In the genomic region with DNA sequence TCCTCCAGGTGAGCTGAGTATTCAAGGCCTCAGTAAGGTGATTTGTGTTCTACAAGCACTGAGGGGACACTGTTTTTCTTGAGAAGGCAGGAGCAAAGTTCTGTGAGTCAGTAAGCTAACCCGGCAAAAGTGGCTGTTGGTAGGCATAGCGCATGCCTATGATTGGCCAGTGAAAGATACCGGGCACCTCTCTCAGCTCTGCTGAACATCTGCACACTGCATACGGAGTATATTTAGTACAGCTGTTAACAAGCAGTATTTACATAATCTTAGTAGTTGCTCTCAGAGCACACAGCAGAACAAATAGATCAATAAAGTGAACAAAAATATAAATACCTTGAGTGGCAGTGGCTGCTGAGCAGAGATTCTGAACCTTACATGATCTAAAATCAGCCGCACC, we compare ENCODE assay signal across 42 mouse cellular contexts. TPM values are rescaled to one million over a fixed set of nuclear protein-coding genes. Genes with fewer than 3 reads are reported as not detected.
"Had no signal": no experiment of that assay in that cellular context is flagged by ENCODE, and none has a peak within 500 bp of the region (broad histone marks: within the 10 kb centered on the region; RNA-seq: fewer than 3 reads in every experiment).

No protein-coding gene starts in this region.

- ATAC-seq: inflammation-experienced regulatory T-cells, adult 6 months; intestine, embryonic 15.5 days; intestine, postnatal 0 days; liver, embryonic 12.5 days had no signal

- DNase-seq: gastrocnemius, adult 2 months; gastrocnemius, postnatal 10 days; gastrocnemius, postnatal 25 days; heart, adult 18-20 months; heart, postnatal 10 days; heart, postnatal 4 days; kidney, adult 18-20 months; kidney, adult 8-10 months; kidney, postnatal 10 days; kidney, postnatal 25 days; kidney, postnatal 4 days; layer of hippocampus, adult 9-11 months; layer of hippocampus, postnatal 36 days; left cerebral cortex, postnatal 4 days had no signal

- H3K9me3 ChIP-seq: heart, embryonic 10.5 days; heart, embryonic 12.5 days; hindbrain, embryonic 13.5 days; hindbrain, embryonic 15.5 days; intestine, embryonic 15.5 days; limb, embryonic 13.5 days; limb, embryonic 15.5 days; liver, embryonic 12.5 days had no signal

- H3K4me3 ChIP-seq: gastrocnemius, adult 2 months; heart, embryonic 10.5 days; heart, embryonic 12.5 days; hindbrain, embryonic 13.5 days; hindbrain, embryonic 15.5 days; intestine, embryonic 15.5 days; layer of hippocampus, adult 2 months; limb, embryonic 13.5 days; limb, embryonic 15.5 days; liver, embryonic 12.5 days had no signal

- H3K4me1 ChIP-seq: heart, embryonic 10.5 days; hindbrain, embryonic 13.5 days; hindbrain, embryonic 15.5 days; intestine, embryonic 15.5 days; limb, embryonic 13.5 days; limb, embryonic 15.5 days; liver, embryonic 12.5 days had no signal

- H3K27me3 ChIP-seq: heart, embryonic 12.5 days; hindbrain, embryonic 13.5 days; hindbrain, embryonic 15.5 days; intestine, embryonic 15.5 days; limb, embryonic 13.5 days; limb, embryonic 15.5 days; liver, embryonic 12.5 days had no signal

- H3K27ac ChIP-seq: gastrocnemius, adult 2 months; heart, embryonic 10.5 days; hindbrain, embryonic 13.5 days; hindbrain, embryonic 15.5 days; intestine, embryonic 15.5 days; layer of hippocampus, adult 2 months; limb, embryonic 13.5 days; limb, embryonic 15.5 days; liver, embryonic 12.5 days; liver, embryonic 14.5 days had no signal

- H3K9ac ChIP-seq: heart, embryonic 12.5 days; hindbrain, embryonic 13.5 days; hindbrain, embryonic 15.5 days; intestine, embryonic 15.5 days; limb, embryonic 13.5 days; limb, embryonic 15.5 days; liver, embryonic 12.5 days; liver, embryonic 14.5 days had no signal

- H3K4me2 ChIP-seq: heart, embryonic 12.5 days; hindbrain, embryonic 13.5 days; hindbrain, embryonic 15.5 days; intestine, embryonic 15.5 days; limb, embryonic 13.5 days; limb, embryonic 15.5 days; liver, embryonic 12.5 days had no signal

RNA-seq across cellular contexts. Expression of a gene that starts 41.1 kb away (rescaled TPM):
- total RNA-seq: gastrocnemius, adult 2 months; gastrocnemius, postnatal 10 days; gastrocnemius, postnatal 25 days; gastrocnemius, postnatal 4 days; granulocyte monocyte progenitor cell, adult 5-6 weeks; heart, adult 8-10 months; heart, postnatal 10 days; heart, postnatal 25 days; layer of hippocampus, postnatal 14 days; layer of hippocampus, postnatal 36 days; left cerebral cortex, adult 18-20 months; left cerebral cortex, adult 8-10 months; left cerebral cortex, postnatal 10 days; left cerebral cortex, postnatal 25 days; left cerebral cortex, postnatal 4 days; liver, adult 2 months had no signal
- polyA plus RNA-seq: heart, embryonic 10.5 days; heart, embryonic 12.5 days; heart, embryonic 14.5 days; heart, embryonic 16.5 days; hindbrain, embryonic 11.5 days; hindbrain, embryonic 13.5 days; hindbrain, embryonic 15.5 days; inflammation-experienced regulatory T-cells, adult 6 months; intestine, embryonic 15.5 days; intestine, postnatal 0 days; kidney, embryonic 14.5 days; kidney, embryonic 16.5 days; limb, embryonic 11.5 days; limb, embryonic 13.5 days; limb, embryonic 15.5 days; liver, adult 2 months; liver, embryonic 12.5 days; liver, embryonic 14.5 days had no signal
